Mouse (Mus musculus): ENCODE measurements at regions not wholly inside any gene's neighbourhood (a gene's known extent, or its start where the extent isn't known, plus 50 kb on each side); places are given as distances from the start of the nearest gene placed in this dataset.

GRCm38 (mm10) chr10:7328262-7328661 is 116.2 kb upstream of the Cnksr3 start:
- no peak for TF ChIP-seq CTCF (IDR thresholded peaks at IDR 0.05)
- TF ChIP-seq POLR2A (IDR thresholded peaks at IDR 0.05; ENCODE audit: insufficient read depth, low read depth, low read length): no peak
